Mouse (Mus musculus): ENCODE data around the gene Plce1. TPM values are rescaled to one million over a fixed set of nuclear protein-coding genes. Genes with fewer than 3 reads are reported as not detected.

Plce1 gene
- total and polyA plus RNA-seq, 3 experiments, result not detected

GRCm38 (mm10) chr19:38553551-38553950 is 72.6 kb downstream of the Plce1 start:
- Histone ChIP-seq H3K9ac (ENCODE audit: control insufficient read depth, low read depth, low read length, poor library complexity, severe bottlenecking) (no peak overlapping the region), H3K4me1 (ENCODE audit: control insufficient read depth in 1 of 2, insufficient read depth in 2 of 2, low read length in 2 of 2) (no peaks in the 10 kb centered on the region), H3K27ac (ENCODE audit: control insufficient read depth, low read depth, low read length) (no peak overlapping the region), H3K36me3 (ENCODE audit: control insufficient read depth in 1 of 2, insufficient read depth in 2 of 2, low read length in 2 of 2) (no peaks in the 10 kb centered on the region), H3K4me3 (ENCODE audit: control insufficient read depth in 1 of 2, insufficient read depth in 1 of 2, low read depth in 2 of 2, low read length in 2 of 2) (no peak overlapping the region), H3K27me3 (ENCODE audit: control insufficient read depth in 1 of 2, insufficient read depth in 2 of 2, low read length in 2 of 2) (no peaks in the 10 kb centered on the region), H3K79me2 (ENCODE audit: control insufficient read depth, insufficient read depth, low read length, poor library complexity) (no peaks in the 10 kb centered on the region), H3K9me3 (replicated peaks; ENCODE audit: insufficient read depth, low read length) (no peaks in the 10 kb centered on the region)
- TF ChIP-seq BHLHE40 (IDR thresholded peaks at IDR 0.05; ENCODE audit: borderline replicate concordance, low read depth, low read length) (no peak), NRF1 (IDR thresholded peaks at IDR 0.05; ENCODE audit: insufficient read depth, low read depth, low read length, poor library complexity, severe bottlenecking) (no peak), KAT2A (conservative IDR thresholded peaks at IDR 0.05; ENCODE audit: low read depth, low read length) (no peak), E2F4 (IDR thresholded peaks at IDR 0.05; ENCODE audit: borderline replicate concordance, low read depth, low read length) (no peak), POLR2AphosphoS2 (IDR thresholded peaks at IDR 0.05; ENCODE audit: low read length) (no peak), CHD2 (IDR thresholded peaks at IDR 0.05; ENCODE audit: low read length) (no peak), ELF1 (IDR thresholded peaks at IDR 0.05; ENCODE audit: low read depth, low read length) (no peak), MXI1 (IDR thresholded peaks at IDR 0.05; ENCODE audit: low read depth, low read length) (no peak), ZC3H11A (IDR thresholded peaks at IDR 0.05; ENCODE audit: low read depth, low read length) (no peak)
- DNase-seq (ENCODE audit: low read depth, low spot score), result no peak

DNA sequence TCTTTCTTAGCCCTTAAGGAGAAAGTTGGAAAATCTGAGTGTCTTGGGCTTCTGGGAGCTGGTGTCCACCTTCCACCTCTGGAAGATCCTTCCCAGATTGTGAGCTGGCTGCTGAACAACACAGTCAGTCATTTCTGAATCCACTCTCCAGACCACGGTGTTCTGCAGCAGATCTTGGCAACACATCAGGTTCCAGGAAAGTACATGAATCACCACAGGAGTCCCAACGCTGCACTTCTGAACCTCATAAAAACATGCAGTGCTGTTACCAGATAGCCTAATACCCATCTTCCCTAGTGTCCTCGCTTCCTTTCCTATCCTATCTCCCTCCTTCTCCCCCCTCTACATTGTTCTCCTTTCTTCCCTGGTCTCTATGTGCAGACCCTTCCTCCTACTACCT is 74.5 kb downstream of the Plce1 start:
- Histone ChIP-seq H3K79me2 (ENCODE audit: control insufficient read depth, insufficient read depth, low read length, poor library complexity) (no peaks in the 10 kb centered on the region), H3K4me3 (ENCODE audit: control insufficient read depth in 1 of 2, insufficient read depth in 1 of 2, low read depth in 2 of 2, low read length in 2 of 2) (no peak overlapping the region), H3K27ac (ENCODE audit: control insufficient read depth, low read depth, low read length) (no peak overlapping the region), H3K27me3 (ENCODE audit: control insufficient read depth in 1 of 2, insufficient read depth in 2 of 2, low read length in 2 of 2) (no peaks in the 10 kb centered on the region), H3K9me3 (replicated peaks; ENCODE audit: insufficient read depth, low read length) (no peaks in the 10 kb centered on the region), H3K9ac (ENCODE audit: control insufficient read depth, low read depth, low read length, poor library complexity, severe bottlenecking) (no peak overlapping the region), H3K4me1 (ENCODE audit: control insufficient read depth in 1 of 2, insufficient read depth in 2 of 2, low read length in 2 of 2) (no peaks in the 10 kb centered on the region), H3K36me3 (ENCODE audit: control insufficient read depth in 1 of 2, insufficient read depth in 2 of 2, low read length in 2 of 2) (no peaks in the 10 kb centered on the region)
- DNase-seq (ENCODE audit: low read depth, low spot score), result no peak
- TF ChIP-seq USF2 (IDR thresholded peaks at IDR 0.05; ENCODE audit: borderline replicate concordance in 1 of 2, insufficient read depth in 1 of 2, low read depth in 1 of 2, low read length in 2 of 2) (no peak), MEF2A (IDR thresholded peaks at IDR 0.05; ENCODE audit: extremely low read depth, insufficient replicate concordance, low read depth, low read length, poor library complexity, severe bottlenecking) (no peak), TAL1 (IDR thresholded peaks at IDR 0.05; ENCODE audit: low read length) (no peak), POLR2AphosphoS2 (IDR thresholded peaks at IDR 0.05; ENCODE audit: low read length) (no peak), SMC3 (IDR thresholded peaks at IDR 0.05; ENCODE audit: low read depth, low read length) (no peak)

GRCm38 (mm10) chr19:38558816-38559215 is 77.9 kb downstream of the Plce1 start:
- H3K27ac ChIP-seq (ENCODE audit: control insufficient read depth, low read depth, low read length), result no peak overlapping the region
- TF ChIP-seq ZKSCAN1 (IDR thresholded peaks at IDR 0.05; ENCODE audit: low read depth, low read length) (no peak), ZNF384 (IDR thresholded peaks at IDR 0.05; ENCODE audit: low read depth, low read length) (no peak), MAZ (IDR thresholded peaks at IDR 0.05; ENCODE audit: low read depth, low read length) (no peak), ZC3H11A (IDR thresholded peaks at IDR 0.05; ENCODE audit: low read depth, low read length) (no peak), NRF1 (IDR thresholded peaks at IDR 0.05; ENCODE audit: insufficient read depth, low read depth, low read length, poor library complexity, severe bottlenecking) (no peak), ZMIZ1 (IDR thresholded peaks at IDR 0.05; ENCODE audit: low read depth, low read length) (no peak), NELFE (IDR thresholded peaks at IDR 0.05; ENCODE audit: low read depth, low read length) (no peak), ETS1 (IDR thresholded peaks at IDR 0.05; ENCODE audit: low read depth, low read length) (no peak)
- H3K4me3 ChIP-seq (ENCODE audit: control insufficient read depth in 1 of 2, insufficient read depth in 1 of 2, low read depth in 2 of 2, low read length in 2 of 2), result no peak overlapping the region
- H3K36me3 ChIP-seq (ENCODE audit: control insufficient read depth in 1 of 2, insufficient read depth in 2 of 2, low read length in 2 of 2), result no peaks in the 10 kb centered on the region
- H3K79me2 ChIP-seq (ENCODE audit: control insufficient read depth, insufficient read depth, low read length, poor library complexity), result no peaks in the 10 kb centered on the region
- H3K9ac ChIP-seq (ENCODE audit: control insufficient read depth, low read depth, low read length, poor library complexity, severe bottlenecking), result no peak overlapping the region
- DNase-seq (ENCODE audit: low read depth, low spot score), result peak; percentile 30
- H3K27me3 ChIP-seq (ENCODE audit: control insufficient read depth in 1 of 2, insufficient read depth in 2 of 2, low read length in 2 of 2), result no peaks in the 10 kb centered on the region
- no peaks in the 10 kb centered on the region for H3K9me3 ChIP-seq (replicated peaks; ENCODE audit: insufficient read depth, low read length)
- H3K4me1 ChIP-seq (ENCODE audit: control insufficient read depth in 1 of 2, insufficient read depth in 2 of 2, low read length in 2 of 2), result no peaks in the 10 kb centered on the region
